Mouse (Mus musculus): ENCODE results near the gene Mrpl54. TPM values are rescaled to one million over a fixed set of nuclear protein-coding genes. Genes with fewer than 3 reads are reported as not detected.

Mrpl54 gene
- total RNA-seq, 2 experiments from 2014 or later, result 38.8 to 43.5 TPM

DNA sequence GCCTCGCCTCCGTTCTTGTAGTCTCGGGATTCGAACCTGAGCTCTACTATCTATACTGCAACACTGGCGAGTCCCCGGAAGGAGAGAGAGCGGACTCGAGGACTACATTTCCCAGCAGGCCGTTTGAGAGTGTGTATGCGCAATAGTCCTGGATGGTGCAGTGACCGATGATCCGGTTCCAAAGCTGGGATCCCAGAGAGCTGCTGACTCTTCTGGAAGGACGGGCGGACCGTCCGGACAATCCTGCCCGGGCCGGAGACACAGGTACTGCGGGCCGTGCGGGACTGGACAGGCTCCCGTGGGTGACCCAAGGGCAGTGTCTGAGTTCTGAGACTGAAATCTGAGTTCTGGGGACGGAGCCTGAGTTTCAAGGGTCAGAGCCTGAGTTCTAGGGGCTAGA, 1.3 kb upstream of the Mrpl54 start:
- DNase-seq (ENCODE audit: low spot score in 2 of 2), result peak; percentile 81 to 85

DNA sequence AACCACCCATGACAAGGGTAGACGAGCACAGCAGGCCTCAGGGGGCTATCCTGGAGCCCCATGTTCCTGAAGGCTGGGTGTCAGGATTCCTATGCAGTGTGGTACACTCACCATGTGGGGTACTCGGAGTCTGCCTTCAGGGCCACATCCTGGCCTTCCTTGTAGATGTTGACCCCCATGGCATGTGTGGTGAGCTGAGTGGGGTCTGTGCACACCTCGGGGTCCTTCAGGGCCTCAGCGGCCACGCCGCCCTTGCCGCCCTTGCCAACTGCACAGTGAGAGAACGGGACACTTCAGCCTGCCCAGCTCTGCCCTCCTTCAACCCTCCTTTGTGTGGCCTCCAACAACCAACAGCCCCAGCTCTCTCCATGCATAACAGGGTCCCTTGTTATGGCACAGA, 1.2 kb downstream of the Mrpl54 start:
- DNase-seq (ENCODE audit: low spot score in 2 of 2), result no peak

DNA sequence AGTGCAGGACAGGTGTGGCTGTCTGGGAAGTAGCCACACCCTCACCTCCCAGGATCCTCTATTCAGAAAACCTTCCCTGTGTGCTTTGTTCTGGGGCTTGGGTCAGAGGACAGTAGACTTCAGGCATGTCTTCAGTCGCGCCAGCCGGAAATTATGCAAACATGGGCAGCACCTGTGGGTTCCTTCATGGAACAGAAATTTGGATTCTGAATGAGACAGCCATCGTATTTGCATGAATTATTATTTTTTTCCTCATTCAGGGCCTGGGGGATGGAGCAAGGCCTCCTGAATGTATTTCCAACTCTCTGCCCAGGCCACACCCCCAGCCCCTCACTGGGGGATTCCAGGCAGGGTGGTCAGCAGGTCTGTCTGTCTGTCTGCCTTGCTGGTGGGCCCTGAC, 5.7 kb downstream of the Mrpl54 start:
- no peak for DNase-seq (ENCODE audit: low spot score in 2 of 2)

DNA sequence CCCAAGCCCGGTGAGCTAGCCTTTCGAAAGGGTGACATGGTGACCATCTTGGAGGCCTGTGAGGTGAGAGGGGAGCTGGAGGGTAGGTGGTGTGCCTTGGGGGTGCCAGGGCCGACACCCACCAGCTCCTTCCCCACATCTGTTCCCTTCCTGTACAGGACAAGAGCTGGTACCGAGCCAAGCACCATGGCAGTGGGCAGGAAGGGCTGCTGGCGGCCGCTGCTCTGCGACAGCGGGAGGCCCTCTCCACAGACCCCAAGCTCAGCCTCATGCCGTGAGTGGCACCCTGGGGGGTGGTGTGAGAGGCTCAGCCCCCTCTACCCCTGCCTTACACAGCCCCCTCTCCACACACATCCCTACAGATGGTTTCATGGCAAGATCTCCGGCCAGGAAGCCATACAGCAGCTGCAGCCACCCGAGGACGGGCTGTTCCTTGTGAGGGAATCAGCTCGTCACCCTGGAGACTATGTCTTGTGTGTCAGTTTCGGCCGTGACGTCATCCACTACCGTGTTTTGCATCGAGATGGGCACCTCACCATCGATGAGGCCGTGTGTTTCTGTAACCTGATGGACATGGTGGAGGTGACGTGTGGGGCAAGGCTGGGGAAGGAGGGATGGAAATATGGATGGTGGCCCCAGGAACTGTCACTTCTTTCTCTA, 7.4 kb downstream of the Mrpl54 start:
- DNase-seq (ENCODE audit: low spot score in 2 of 2), result peak in 1 of 2 experiments; percentile 53

DNA sequence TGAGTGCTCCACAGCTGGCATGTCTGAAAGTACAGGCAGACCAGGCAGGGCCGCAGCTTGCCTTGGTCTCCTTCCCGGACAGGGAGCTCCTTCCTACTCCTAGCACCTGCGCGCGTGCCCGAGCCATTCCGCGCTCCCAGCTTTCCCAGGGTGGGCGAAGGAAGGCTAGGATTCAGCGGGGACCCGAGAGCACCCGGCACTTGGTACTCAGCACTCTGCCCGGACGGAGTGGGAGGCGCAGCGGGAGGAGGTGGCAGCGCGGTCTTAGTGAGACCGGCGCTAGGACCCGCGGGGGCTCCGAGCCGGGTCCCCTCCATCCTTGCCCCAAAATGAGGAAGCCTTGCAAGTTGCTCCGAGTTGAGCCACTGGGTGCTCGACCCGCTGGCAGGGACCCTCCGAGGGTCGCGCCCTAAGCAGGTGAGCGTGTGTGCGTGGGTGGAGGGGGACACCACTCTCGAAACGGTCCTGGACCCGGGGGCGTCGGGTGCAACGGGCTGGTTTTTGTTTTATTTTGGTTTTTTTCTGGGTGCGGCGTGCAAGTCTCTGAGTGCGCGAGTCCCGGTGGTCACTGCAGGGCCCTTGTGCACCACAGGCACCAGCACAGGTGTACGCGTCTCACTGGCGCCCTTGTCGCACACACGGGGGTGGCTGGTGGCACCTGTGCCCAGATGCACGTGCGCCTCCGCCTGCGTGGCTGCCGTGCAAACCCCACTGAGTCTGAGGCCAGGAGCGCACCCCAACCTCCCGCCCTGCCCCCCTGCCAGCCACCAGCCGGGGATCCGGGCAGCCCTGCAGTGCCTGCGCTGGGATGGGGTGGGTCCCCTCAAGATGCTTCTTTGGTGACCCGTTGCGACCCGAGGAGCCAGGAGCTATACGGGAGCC, 9.3 kb downstream of the Mrpl54 start:
- DNase-seq (ENCODE audit: low spot score in 2 of 2), result peak; percentile 58 to 67

DNA sequence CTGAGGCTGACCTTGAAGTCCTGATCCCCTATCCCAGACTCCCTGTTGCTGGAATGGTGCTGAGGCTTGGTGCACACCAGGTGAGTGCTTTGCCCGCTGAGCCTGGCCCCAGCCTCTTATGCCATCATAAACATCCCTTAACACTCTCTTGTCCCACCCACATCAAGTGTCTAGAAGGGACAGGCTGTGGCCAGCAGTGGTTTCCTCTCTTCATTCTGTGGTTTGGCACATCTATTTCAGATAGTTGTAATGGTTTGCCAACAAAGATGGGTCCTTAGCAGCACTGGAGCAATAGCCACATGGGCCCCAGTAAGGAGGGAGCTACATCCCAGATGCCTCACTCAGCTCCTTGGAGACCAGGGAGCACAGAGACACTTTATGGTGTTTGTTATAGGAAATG, 11.8 kb downstream of the Mrpl54 start:
- DNase-seq (ENCODE audit: low spot score in 2 of 2), result no peak

DNA sequence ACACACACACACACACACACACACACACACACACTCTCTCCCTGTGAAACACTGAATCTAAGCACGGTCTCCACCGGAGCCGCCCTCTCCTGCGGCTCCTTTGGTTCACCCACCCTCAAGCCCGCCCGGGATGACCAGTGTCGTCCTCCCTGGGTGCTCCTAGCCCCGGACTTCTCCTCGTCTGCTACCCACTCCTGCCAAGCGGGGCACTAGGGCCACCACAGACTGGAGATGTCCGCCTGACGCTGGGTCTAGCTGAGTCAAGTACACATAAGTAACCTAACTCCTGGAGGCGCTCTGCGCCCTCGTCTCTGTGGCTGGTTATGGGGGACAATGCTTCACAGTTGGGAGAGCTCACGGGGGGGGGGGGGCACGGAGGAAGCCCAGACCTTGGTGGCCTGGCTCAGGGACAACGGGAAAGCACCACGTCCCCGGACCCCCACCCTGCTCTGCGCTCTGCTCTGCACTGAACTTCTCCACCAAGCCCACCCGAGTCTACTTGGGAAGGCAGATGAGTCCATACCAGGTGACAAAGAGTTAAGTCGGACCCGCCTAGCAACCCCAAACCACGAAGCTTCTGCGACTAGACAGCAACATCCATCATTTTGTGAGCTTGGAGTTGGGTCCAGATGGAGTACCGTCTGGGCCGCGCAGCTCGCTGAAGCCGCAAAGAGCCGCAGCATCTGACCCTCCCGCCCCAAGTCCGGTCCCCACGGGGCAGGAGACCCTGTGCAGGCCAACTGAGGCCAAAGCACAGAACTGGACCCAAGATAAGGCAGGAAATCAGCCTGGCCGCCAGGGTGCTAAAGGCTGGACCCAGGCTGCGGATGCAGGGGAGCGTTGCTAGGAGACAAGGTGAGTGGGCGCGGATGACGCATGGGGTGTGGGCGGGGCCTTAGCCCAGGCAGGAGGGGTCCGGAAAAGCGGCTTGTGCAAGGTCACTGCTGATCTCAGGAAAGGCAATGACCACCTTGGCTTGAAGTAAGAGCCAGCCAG, 14.0 kb downstream of the Mrpl54 start, which contains the start of gene Matk:
Gene Matk, plus strand, starts transcription at position 512 of the 996 bp plus-strand sequence.
- DNase-seq (ENCODE audit: low spot score in 2 of 2), result peak; percentile 94

DNA sequence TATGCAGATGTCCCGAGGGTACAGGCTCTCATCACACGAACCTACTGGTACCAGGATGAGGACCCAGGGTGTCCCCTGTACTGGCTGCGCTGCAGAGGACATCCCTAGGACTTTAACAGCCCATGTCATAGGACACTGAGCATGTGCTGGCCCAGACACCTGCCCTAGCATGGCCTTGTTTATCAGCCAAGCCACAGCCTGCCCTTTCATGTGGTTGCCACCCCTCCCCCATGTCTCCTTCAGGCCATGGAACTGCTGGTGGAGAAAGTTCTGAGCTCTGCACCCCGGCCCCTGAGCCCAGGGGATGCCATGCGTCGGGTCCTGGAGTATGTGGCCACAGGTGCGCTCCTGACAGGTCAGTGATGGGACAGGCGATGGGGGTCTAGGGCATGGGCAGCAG, 17.3 kb downstream of the Mrpl54 start:
- DNase-seq (ENCODE audit: low spot score in 2 of 2), result no peak

DNA sequence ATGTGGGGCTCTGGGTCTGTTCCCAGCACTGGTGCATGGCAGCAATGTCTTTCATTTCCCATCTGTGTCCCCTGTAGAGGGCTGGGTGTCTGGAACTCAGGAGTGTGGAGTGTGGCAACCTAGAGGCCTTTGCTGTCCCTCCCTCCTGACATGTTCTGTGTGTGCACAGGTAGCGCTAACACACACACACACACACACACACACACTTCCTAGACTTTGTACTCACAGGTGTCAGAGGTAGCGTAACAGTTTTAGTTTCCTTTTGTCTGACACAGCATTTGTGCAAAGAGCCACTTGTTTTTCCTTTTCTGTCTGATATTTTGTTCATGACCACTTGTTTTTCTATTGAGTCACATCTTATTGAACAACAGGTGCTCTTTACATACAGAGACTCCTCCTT, 18.9 kb downstream of the Mrpl54 start:
- no peak for DNase-seq (ENCODE audit: low spot score in 2 of 2)

DNA sequence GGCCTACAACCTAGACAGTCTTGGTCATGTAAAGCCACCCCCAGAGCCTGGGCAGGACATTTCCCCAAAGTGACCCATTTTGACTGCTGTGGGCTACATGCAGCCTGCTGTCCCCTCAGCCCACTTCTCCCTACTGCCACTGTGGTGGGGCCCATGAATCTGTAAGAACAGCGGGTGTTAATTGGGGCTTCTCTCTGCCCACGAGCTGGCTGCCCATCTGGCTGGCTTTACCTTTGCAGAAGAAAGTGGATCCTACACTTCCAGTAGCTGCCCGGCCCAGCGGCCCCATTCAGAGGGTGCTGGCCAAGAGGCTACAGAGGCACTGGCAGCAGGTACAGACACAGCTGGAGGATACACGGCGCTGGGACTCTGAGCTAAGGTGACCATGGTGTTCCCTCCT, 21.6 kb downstream of the Mrpl54 start:
- peak in 1 of 2 experiments; percentile 69 for DNase-seq (ENCODE audit: low spot score in 2 of 2)

DNA sequence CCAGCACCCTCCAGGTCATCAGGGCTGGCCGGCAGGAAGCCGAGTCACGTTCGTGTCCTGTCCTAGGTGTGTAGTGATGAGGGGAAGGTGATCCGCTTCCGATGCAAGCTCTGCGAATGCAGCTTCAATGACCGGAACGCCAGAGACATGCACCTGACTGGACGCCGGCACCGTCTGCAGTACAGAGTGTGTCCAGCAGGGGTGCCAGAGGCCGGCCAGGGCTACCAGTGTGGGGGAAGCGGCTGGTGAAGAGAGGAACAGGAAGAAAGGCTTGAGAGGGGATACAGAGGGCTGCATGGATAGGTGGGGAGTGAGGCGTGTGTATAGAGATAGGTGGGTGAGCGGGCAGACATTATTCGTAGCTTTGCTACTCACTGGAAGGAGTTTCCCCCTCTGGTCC, 22.1 kb downstream of the Mrpl54 start:
- DNase-seq (ENCODE audit: low spot score in 2 of 2), result peak; percentile 81 to 84

DNA sequence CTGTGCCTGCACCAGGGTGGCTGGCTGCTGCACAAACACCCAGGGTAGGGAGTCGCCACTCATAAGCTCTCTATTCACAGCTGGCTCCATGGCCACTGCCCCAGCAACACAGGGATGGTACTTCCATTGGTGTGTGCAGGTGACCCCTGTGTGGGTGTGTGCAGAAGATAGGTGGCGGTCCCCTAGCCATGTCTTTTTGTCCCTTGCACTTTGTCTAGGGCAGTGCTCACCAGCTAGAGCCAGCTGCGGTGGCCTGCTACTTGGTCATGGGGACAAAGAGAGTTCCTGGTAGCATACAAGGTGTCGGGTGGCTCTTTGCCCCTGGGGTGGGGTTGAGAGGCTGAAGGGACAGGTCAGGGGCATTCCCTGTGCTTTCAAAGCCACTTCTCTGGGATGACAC, 22.6 kb downstream of the Mrpl54 start:
- no peak for DNase-seq (ENCODE audit: low spot score in 2 of 2)

DNA sequence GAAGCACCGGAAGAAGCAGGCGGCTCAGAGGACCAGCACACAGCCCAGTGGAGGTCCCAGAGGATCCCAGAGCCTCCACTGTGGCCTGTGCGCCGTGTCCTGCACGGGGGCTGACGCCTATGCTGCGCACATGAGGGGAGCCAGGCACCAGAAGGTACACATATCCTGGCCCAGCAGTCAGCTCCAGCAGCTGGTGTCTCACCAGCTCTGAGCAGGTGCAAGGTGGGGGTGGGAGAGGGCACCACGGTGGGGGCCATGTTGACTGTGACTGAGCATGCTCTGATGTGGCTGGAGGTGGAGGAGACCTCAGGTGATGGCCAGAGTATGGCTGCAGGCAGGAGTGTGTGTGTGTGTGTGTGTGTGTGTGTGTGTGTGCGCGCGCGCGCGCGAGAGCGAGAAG, 24.7 kb downstream of the Mrpl54 start:
- DNase-seq (ENCODE audit: low spot score in 2 of 2), result no peak

DNA sequence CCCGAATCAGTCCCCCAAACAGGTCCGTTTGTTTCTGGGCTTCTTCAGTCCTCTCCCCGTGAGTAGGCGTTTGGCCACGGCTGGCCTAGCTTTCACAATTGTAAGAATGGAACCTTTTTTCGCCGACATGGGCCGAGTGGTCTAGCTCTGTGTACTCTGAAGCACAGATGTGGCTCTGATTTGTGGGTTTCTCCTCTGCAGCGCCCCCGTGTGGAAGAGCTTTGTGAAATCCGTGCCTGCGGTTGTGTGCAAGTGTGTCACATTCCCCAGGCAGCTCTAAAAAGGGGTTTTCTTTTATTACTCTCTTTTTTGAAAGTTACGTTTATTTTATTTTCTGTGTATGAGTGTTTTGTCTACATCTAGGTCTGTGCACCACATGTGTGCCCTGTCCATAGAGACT, 25.9 kb downstream of the Mrpl54 start:
- DNase-seq (ENCODE audit: low spot score in 2 of 2), result peak; percentile 75

DNA sequence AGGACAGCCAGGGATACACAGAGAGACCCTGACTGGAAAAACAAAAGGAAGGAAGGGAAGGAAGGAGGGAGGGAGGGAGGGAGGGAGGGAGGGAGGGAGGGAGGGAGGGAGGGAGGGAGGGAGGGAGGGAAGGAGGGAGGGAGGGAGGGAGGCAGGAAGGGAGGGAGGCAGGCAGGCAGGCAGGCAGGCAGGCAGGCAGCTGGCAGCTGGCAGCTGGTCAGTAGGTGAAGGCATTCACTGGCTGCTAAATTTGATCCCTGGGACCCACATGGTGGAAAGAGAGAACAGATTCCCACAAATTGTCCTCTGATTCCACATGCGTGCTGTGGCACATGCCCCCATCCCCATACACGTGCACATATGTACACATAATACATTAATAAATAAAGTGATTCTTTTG, 28.1 kb downstream of the Mrpl54 start:
- no peak for DNase-seq (ENCODE audit: low spot score in 2 of 2)

DNA sequence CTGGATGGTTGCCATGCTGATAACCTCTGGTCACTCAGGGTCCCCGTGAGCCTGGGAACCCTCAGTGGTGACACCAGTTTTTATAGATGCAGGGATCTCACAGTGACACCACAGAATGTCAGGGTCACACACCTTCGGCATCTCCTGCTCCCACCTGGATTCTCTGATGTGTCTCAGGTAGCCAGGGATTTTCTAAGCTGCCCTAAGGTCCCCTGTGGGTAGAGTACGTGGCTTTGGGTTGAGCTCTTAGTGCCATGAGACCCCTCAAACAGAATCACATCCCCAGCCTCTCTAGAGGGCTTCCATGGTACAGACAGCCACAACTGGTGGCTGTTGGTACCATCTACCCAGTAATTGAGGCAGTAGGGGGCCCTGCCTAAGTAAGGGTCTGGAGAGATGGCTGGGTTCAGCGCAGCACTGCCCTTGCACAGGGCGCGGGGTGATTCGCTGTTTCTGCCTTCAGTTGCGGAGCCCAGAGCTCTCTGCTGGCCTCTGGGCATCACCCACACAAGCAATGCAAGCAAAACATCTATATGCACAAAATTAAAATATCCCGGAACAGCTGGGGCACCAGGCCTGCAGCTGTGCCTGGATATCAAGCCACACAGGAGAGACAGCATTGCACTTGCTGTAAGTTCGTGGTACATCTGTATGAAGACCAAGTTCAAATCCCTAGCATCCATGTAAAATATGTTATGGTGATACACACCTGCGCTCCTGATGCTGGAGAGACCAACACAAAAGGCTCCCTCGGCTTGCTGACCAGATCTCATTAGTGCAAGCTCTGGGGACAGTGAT, 30.1 kb downstream of the Mrpl54 start:
- DNase-seq (ENCODE audit: low spot score in 2 of 2), result no peak

DNA sequence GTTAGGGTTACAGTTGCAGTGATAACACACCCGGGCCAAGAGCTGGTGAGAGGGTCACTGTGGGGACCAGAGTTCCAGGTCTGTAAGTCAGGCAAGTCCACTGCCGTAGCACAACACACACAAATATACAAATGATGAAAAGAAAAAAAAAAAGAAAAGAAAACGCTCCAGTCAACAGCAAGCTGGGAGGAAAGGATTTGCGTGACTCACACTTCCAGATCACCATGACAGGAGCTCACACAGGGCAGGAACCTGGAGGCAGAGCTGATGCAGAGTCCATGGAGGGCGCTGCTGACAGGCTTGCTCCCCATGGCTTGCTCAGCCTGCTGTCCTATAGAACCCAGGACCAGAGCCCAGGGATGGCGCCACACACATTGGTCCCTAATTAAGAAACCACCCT, 32.5 kb downstream of the Mrpl54 start:
- peak in 1 of 2 experiments; percentile 2 for DNase-seq (ENCODE audit: low spot score in 2 of 2)

DNA sequence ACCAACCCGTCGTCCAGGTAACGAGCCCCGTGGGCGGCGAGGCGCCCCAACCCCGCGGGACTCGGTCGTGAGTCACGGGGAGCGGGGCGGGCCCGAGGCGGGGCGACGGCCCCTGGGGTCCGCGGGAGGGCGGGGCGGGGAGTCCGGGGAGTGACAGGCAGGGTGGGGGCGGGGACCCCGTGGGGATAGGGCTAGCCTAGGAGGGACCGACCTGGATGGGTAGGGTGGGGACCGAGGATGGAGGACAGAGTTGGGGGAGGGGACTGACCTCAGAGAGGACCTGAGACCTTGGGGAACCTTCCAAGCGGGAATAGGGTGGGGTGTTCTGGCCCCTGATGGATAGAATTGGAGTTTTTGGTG, 33.5 kb downstream of the Mrpl54 start:
- DNase-seq (ENCODE audit: low spot score in 2 of 2), result no peak

DNA sequence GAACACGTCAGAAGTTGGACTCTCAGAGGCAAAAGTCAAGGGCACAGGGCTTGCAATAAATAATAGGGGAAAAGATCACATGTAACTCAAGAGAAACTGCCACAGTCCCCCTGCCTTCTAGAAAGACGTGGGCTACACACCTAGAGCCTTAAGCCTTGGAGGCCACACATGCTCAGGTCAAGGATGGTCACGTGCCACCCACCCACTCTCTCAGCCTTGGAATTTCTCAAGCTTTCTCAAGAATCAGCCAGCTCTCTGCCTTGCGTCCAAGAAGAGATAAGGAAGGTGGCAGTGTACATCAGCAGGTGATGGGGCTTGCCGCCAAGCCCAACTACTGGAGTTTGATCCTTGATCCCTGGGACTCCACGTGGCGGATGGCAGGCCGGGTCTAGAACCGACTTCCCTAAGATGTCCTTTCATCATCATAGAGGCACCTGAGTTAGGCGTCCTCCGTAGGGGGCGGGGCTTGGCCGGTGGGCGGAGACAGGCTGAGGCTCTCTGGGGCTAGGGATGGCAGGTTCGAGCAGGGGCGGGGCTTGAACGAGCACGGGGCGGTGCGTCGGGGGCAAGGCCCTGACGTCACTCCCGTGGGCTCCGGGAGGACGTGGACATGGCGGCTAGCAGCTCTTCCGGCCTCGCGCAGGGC, 34.0 kb downstream of the Mrpl54 start, which contains the start of gene Zfr2:
Gene Zfr2, plus strand, starts transcription at position 576 of the 646 bp plus-strand sequence.
- DNase-seq (ENCODE audit: low spot score in 2 of 2), result peak; percentile 95 to 96

DNA sequence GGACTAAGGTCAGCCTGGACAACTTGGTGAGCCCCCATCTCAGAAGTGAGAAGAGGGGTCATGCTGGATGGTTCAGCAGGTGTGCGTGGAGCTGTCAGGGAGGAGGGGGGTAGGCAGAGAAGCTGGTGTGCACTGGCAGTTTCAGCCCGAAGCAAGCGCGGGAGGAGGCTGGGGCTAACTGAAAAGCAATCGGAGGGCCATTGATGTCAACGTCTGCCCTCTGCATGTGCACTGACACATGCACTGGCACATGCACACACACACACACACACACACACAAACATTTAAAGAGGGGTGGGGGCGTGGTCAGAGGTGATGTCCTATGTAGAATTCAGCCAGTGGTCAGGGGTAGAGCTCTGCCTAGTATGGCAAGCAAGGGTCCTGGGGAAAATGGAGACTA, 35.3 kb downstream of the Mrpl54 start:
- peak in 1 of 2 experiments; percentile 4 for DNase-seq (ENCODE audit: low spot score in 2 of 2)

Measured in left cerebral cortex, adult 18-20 months (tissue).